Mouse (Mus musculus): ENCODE data around the gene Gm17409. TPM values are rescaled to one million over a fixed set of nuclear protein-coding genes. Genes with fewer than 3 reads are reported as not detected.
A peak's percentile ranks its signal among the peaks of the same experiment; 100 is the strongest.

Gm17409 gene
- total RNA-seq, 1 experiment from 2014 or later: not detected

DNA sequence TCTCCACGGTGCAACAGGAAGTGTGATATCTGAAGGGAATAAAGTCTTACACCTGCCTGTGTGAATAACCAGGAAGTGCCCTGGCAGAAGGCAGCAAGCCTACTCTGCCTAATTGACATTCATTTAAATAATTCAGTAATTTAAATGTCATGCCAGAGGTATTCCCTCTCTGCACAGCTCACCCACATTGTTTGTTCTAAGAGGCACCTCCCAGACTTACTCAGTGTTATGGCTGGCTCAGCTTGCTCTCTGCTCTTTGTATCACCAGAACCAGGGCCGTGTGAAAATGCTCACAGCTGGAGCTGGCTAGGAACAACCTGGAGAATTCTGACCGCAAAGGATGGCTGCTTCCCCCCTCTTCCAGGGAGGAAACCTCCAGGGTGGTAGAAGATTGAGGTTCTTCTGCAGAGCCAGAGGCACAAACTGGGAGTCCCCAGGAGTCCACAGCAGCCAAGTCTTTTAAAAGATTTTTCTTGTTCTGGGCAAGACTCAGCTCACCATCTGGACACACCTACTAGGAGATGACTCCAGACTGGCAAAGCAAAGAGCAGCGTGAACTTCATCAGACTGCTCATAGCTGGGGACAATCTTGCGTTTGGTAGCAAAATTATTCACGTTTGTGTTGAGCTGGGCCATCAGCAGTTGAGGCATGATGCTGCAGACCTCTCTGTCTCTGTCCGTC, 14.5 kb downstream of the Gm17409 start:
- peak; percentile 6 for DNase-seq

DNA sequence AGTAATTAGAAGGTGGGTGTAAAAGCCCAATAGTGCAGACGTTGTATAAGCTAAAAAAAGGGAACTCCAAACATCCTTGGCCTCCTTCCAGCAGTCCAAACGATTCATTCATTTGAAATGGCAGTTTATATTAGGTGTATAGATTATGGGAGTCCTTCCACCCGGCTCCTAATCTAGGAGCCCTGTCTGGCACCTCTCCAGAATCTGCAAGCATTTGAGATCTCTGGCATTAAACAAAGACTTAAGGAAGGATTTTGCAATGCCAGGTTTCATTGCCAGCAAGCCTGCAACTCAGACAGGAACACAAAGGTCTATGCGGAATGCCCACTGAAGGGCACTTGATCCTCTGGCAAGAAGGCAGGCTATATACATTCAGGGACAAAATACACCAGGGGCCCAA, 15.2 kb downstream of the Gm17409 start:
- DNase-seq: peak; percentile 46

DNA sequence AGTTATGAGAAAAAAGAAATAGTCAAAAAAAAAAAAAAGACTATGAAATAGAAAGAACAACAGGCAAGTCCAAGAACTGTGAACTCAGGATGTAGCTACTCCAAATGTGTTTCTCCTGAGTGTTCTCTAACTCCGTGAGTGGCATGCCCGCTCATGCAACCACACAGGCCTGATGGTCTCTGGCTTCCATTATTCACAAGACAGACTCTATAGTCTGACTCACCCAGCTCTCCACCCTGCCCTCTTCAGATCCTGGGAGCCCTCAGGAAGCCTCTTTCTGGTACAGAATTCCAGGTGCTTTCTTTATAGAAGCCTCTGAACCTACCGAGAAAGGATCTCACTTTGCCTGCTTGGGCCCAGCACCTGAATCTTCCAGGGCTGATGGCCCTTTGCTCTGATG, 15.8 kb downstream of the Gm17409 start:
- no peak for DNase-seq

DNA sequence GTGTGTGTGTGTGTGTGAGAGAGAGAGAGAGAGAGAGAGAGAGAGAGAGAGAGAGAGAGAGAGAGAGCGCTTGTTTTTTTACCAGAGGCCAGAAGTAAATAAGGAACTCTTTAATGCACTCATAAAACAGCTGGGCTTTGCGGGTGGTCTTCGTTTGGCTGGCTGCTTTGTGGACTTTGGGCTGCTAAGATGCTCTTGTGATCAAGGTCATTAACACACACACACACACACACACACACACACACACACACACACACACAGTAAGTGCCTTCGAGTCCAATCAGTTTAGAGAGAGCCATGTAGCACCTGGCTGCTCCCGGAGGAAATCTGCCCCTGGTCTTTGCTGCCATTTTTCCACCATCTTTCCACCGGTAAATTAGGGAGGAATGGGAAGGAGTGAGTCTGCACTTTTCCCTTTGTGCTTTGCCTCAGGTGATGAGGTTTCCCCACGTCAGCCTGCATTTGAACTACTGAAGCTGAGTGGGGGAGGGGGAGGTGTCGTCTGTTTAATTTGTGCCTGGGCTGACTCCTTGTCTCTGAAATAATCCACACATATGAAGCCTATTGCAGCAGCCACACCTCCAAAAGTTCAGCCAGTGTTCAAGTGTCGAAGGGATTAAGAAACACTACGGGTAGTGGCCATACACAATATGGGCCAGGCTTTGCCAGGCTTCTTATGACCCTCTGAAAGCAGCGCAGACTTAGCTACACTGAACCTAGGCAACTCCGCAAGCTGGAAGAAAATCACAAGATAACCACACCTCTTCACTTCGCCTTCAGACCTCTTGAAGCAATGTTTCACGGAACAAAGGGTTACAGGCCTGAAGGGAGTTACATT, 16.7 kb downstream of the Gm17409 start:
- DNase-seq: peak; percentile 9

GRCm38 (mm10) chr2:58487279-58487560, 17.3 kb downstream of the Gm17409 start:
- DNase-seq: peak; percentile 56

DNA sequence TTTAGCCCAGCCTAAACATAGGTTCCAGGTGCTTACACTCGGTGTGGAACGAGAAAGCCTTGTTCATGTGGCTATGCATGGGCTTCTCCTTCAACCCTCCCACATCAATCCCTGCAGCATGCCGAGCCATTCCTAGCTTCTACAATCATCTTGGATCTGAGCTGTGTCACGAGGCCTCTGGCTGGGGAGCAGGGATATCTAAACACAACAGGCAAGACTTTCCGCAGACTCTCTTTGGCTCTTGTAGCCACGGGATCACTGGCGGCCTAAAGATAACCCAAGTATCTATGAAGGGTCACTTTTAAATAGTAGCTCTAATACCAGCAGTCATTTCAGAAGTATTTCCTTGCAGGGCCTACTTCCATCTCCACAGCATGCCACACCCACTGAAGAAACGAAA, 18.5 kb downstream of the Gm17409 start:
- DNase-seq: no peak

GRCm38 (mm10) chr2:58489275-58489674, 19.4 kb downstream of the Gm17409 start:
- peak; percentile 24 for DNase-seq

- DNase-seq: no peak
These were observed 24.0 kb downstream of the Gm17409 start for GRCm38 (mm10) chr2:58493685-58494635.

- DNase-seq: no peak
These were observed 25.4 kb downstream of the Gm17409 start for GRCm38 (mm10) chr2:58495271-58495670.

- DNase-seq: peak; percentile 23
These were observed 26.9 kb downstream of the Gm17409 start for GRCm38 (mm10) chr2:58496647-58497410.

GRCm38 (mm10) chr2:58505306-58506090, 35.6 kb downstream of the Gm17409 start:
- DNase-seq: no peak

DNA sequence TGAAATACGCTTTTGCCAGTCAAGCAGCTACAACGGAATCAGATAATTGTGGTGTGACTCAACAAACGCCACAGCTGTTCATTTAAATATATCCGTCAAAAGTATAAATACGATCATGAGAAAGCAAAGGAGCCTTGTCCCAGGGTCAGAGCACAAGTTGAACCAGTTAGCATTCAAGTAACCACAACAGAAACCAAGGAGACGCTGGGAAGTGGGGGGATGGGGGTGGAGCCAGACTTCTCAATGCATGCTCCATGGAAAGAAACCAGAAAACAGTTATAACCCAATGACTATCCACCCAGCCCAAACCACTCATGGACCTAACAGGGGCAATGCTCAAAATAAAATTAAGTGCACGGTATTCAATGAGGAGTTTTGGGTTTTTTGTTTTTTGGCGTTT, 40.3 kb downstream of the Gm17409 start:
- DNase-seq: peak; percentile 46

GRCm38 (mm10) chr2:58513212-58513611, 43.3 kb downstream of the Gm17409 start:
- peak; percentile 29 for DNase-seq

GRCm38 (mm10) chr2:58514489-58514888, 44.6 kb downstream of the Gm17409 start:
- no peak for DNase-seq

DNA sequence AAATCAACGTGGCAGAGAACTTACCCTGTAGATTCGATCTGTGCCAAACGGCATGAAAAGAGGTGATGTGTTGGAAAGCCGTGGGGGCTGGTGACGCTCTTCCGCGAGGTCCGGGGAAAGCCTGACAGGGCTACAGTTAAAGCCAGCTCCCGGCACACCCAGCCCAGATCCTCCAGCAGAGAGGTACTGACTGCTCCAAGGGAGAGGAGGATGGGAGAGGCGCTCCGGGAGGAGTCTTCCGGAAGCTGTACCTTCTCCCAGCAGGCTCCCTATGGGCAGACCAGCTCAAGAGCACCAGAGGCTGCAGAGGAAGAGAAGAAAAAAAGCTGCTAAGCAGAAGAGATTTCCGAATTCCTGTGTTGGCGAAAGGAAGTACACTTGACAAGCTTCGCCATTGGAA, 46.1 kb downstream of the Gm17409 start:
- DNase-seq: no peak

DNA sequence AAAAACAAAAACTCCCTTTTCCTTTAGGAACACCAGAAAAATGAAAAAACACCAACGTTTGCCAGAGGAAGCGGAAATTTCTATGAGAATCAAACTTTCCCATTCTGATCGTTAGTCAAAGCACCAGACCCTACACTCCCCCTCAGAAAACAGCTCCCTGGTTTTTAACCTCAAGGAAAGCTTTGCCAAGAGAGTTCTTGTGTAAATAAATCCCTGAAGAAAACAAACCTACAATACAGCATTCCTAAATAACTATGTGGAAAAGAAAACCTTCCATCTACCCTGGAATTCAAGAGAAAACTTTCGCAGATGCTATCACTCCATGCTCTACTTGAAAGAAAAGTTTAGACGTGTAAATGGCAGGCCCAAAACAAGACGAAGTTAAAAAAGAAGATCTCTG, 47.0 kb downstream of the Gm17409 start:
- DNase-seq: no peak

- no peak for DNase-seq
These were observed 48.6 kb downstream of the Gm17409 start for GRCm38 (mm10) chr2:58518517-58518916.

All from adrenal gland, postnatal 14 days (tissue).